ENCODE assay signal across 10 mouse cellular contexts in the genomic region with DNA sequence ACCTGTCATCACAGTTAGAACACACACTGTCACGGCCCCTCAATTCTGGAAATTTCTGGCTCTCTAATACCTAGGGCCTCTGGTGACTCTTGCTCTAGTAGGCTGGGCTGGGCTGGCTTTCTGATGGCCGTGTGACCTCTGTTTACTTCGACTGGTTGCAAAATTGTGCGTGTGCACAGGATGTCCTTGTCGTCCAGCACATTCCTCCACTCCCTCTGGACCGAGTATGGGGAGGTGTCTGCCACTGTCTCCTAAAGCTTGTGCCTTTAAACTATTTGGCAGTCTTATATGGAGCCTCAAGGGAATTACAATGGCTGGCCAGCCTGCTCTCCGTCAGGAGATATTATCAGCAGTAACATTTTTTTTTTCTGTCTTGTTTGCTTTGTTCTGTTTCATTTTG. TPM values are rescaled to one million over a fixed set of nuclear protein-coding genes. Genes with fewer than 3 reads are reported as not detected.
DNase-seq lines count a peak whose midpoint lies in the region; ATAC-seq lines count a peak whose summit lies in the region.
"Had no signal": no experiment of that assay in that cellular context is flagged by ENCODE, and none has a peak within 500 bp of the region (broad histone marks: within the 10 kb centered on the region; RNA-seq: fewer than 3 reads in every experiment).

No protein-coding gene starts in this region.

- DNase-seq in heart, adult 18-20 months, result peak; percentile 61 to 86
- DNase-seq in heart, postnatal 4 days, result no peak
- DNase-seq in adrenal gland, postnatal 10 days, result peak; percentile 77
- no peak for DNase-seq in frontal cortex, postnatal 14 days (ENCODE audit: low spot score in 2 of 2)
- no peak for DNase-seq in neural tube, embryonic 10.5 days (ENCODE audit: extremely low spot score, low spot score)
- DNase-seq in midbrain, embryonic 11.5 days (ENCODE audit: low spot score, missing footprints), result no peak
- DNase-seq: left cerebral cortex, postnatal 4 days had no signal

- no peaks in the 10 kb centered on the region for H3K27me3 ChIP-seq in heart, embryonic 16.5 days (ENCODE audit: control insufficient read depth, insufficient read depth, low read length)
- H3K27me3 ChIP-seq in lung, embryonic 16.5 days (ENCODE audit: control insufficient read depth, insufficient read depth, low read depth, low read length), result no peaks in the 10 kb centered on the region
- H3K27me3 ChIP-seq in midbrain, embryonic 11.5 days (ENCODE audit: control insufficient read depth, insufficient read depth, low read length), result no peaks in the 10 kb centered on the region
- H3K27me3 ChIP-seq: neural tube, embryonic 13.5 days had no signal

- H3K27ac ChIP-seq in heart, embryonic 16.5 days (ENCODE audit: low read length), result peak overlapping the region; percentile 52
- H3K27ac ChIP-seq in lung, embryonic 16.5 days (ENCODE audit: low read length), result peak overlapping the region; percentile 12; the same call in 1 of the 2 replicates
- no peak overlapping the region for H3K27ac ChIP-seq in midbrain, embryonic 11.5 days (ENCODE audit: low read depth, low read length)
- H3K27ac ChIP-seq: neural tube, embryonic 13.5 days had no signal

- H3K9me3 ChIP-seq in heart, embryonic 16.5 days (replicated peaks; ENCODE audit: control insufficient read depth, low read length), result no peaks in the 10 kb centered on the region
- H3K9me3 ChIP-seq in lung, embryonic 16.5 days (ENCODE audit: control insufficient read depth, low read length), result no peaks in the 10 kb centered on the region
- H3K9me3 ChIP-seq in midbrain, embryonic 11.5 days (ENCODE audit: control insufficient read depth, low read length), result no peaks in the 10 kb centered on the region
- H3K9me3 ChIP-seq: neural tube, embryonic 13.5 days had no signal

- no peak overlapping the region for H3K9ac ChIP-seq in heart, embryonic 16.5 days (ENCODE audit: low read length)
- H3K9ac ChIP-seq in lung, embryonic 16.5 days (ENCODE audit: low read length), result no peak overlapping the region
- no peak overlapping the region for H3K9ac ChIP-seq in midbrain, embryonic 11.5 days (ENCODE audit: low read length)
- H3K9ac ChIP-seq: neural tube, embryonic 13.5 days had no signal

- H3K4me2 ChIP-seq in heart, embryonic 16.5 days (ENCODE audit: low read depth, low read length), result no peak overlapping the region
- H3K4me2 ChIP-seq in lung, embryonic 16.5 days (ENCODE audit: low read depth, low read length), result no peak overlapping the region
- H3K4me2 ChIP-seq in midbrain, embryonic 11.5 days, result no peak overlapping the region
- H3K4me2 ChIP-seq: neural tube, embryonic 13.5 days had no signal

- WGBS in heart, embryonic 16.5 days, result 45% methylated on average over 7 of the region's 7 CpGs
- WGBS in lung, embryonic 16.5 days, result 52% methylated on average over 7 of the region's 7 CpGs
- WGBS in midbrain, embryonic 11.5 days, result 83% methylated on average over 7 of the region's 7 CpGs

- H3K36me3 ChIP-seq in heart, embryonic 16.5 days (ENCODE audit: control insufficient read depth, insufficient read depth), result no peaks in the 10 kb centered on the region
- H3K36me3 ChIP-seq in lung, embryonic 16.5 days (ENCODE audit: control insufficient read depth, insufficient read depth, low read length), result no peaks in the 10 kb centered on the region
- no peaks in the 10 kb centered on the region for H3K36me3 ChIP-seq in midbrain, embryonic 11.5 days (ENCODE audit: control insufficient read depth, insufficient read depth, low read length)
- H3K36me3 ChIP-seq: neural tube, embryonic 13.5 days had no signal

- H3K4me3 ChIP-seq in heart, embryonic 16.5 days (ENCODE audit: low read length), result no peak overlapping the region
- H3K4me3 ChIP-seq in lung, embryonic 16.5 days (ENCODE audit: low read length), result no peak overlapping the region
- H3K4me3 ChIP-seq in midbrain, embryonic 11.5 days (ENCODE audit: low read depth, low read length), result no peak overlapping the region
- H3K4me3 ChIP-seq: neural tube, embryonic 13.5 days had no signal

- no peak for ATAC-seq in heart, embryonic 16.5 days (replicated peaks; ENCODE audit: extremely low read depth, insufficient read depth, low FRiP score)
- ATAC-seq in lung, embryonic 16.5 days (ENCODE audit: low read depth), result peak; percentile 32
- ATAC-seq in midbrain, embryonic 11.5 days (ENCODE audit: low FRiP score), result no peak

- H3K4me1 ChIP-seq in heart, embryonic 16.5 days (ENCODE audit: control insufficient read depth, insufficient read depth, low read length), result no peaks in the 10 kb centered on the region; the same call in 1 of the 2 replicates
- H3K4me1 ChIP-seq in lung, embryonic 16.5 days (replicated peaks; ENCODE audit: control insufficient read depth, insufficient read depth, low read length), result peaks cover 13% of the 10 kb centered on the region
- H3K4me1 ChIP-seq in midbrain, embryonic 11.5 days (ENCODE audit: control insufficient read depth, insufficient read depth, low read length), result no peaks in the 10 kb centered on the region

RNA-seq across cellular contexts. Expression of gene Acer2, which starts 23.2 kb away (rescaled TPM):
- 10 to 100 TPM; 18.6 to 23.0 TPM for total RNA-seq in heart, adult 18-20 months (2021)
- 10 to 100 TPM; 18.2 to 19.0 TPM for total RNA-seq in heart, postnatal 4 days (2021)
- total RNA-seq in adrenal gland, postnatal 10 days (2021), result 10 to 100 TPM; 22.1 to 50.5 TPM
- polyA plus RNA-seq in heart, embryonic 16.5 days (2015; fragmentation: Nextera tagmentation; extraction: Ambion mirVana), result 29.3 and 31.2 TPM in 2 replicates
- polyA plus RNA-seq in lung, embryonic 16.5 days (2015; fragmentation: Nextera tagmentation; extraction: Ambion mirVana), result 37.2 and 37.6 TPM in 2 replicates
- polyA plus RNA-seq in midbrain, embryonic 11.5 days (2014; fragmentation: Nextera tagmentation; extraction: Ambion mirVana), result 7.0 and 9.2 TPM in 2 replicates

RNA-seq across cellular contexts. Expression of gene Rps6, which starts 40.2 kb away (rescaled TPM):
- total RNA-seq in heart, adult 18-20 months (2021), result 100 to 1,000 TPM; 534 to 598 TPM
- 100 to 1,000 TPM; 718 to 724 TPM for total RNA-seq in heart, postnatal 4 days (2021)
- total RNA-seq in adrenal gland, postnatal 10 days (2021), result 100 to 1,000 TPM; 924 to 996 TPM
- polyA plus RNA-seq in heart, embryonic 16.5 days (2015; fragmentation: Nextera tagmentation; extraction: Ambion mirVana), result 394 and 401 TPM in 2 replicates
- polyA plus RNA-seq in lung, embryonic 16.5 days (2015; fragmentation: Nextera tagmentation; extraction: Ambion mirVana), result 689 and 723 TPM in 2 replicates
- 721 and 723 TPM in 2 replicates for polyA plus RNA-seq in midbrain, embryonic 11.5 days (2014; fragmentation: Nextera tagmentation; extraction: Ambion mirVana)

Comparison
In these comparisons a context has a peak if more than half of its experiments do, and no peak if none do; other contexts are left out.
1. DNase-seq: peak in heart, adult 18-20 months (2 of 2) and adrenal gland, postnatal 10 days (single experiment); none in heart, postnatal 4 days (single experiment), frontal cortex, postnatal 14 days (0 of 2), neural tube, embryonic 10.5 days (single experiment) and midbrain, embryonic 11.5 days (single experiment).